Mouse (Mus musculus) lung, postnatal 36 days (tissue): Measurements from ENCODE around the gene Gm20388.
"Not testable (repeated sequence)": the region's sequence is repeated elsewhere in the genome, so short reads cannot be mapped to it uniquely, and the experiment has no call there.

Experiments
- DNase-seq: peaks from one replicate; pipeline ENCODE4 v3.0.0; 2022; ENCODE audit warnings: mixed read lengths

Gene Gm20388

GRCm38 (mm10) chr8:123474549-123474948 lies 3563.9 kb downstream of the Gm20388 start:
- DNase-seq: not testable (repeated sequence)

- DNase-seq: no peak
Observed at GRCm38 (mm10) chr8:123476911-123477736, 3566.5 kb downstream of the Gm20388 start.

GRCm38 (mm10) chr8:123477737-123478258 lies 3567.2 kb downstream of the Gm20388 start, which contains the start of gene Afg3l1:
Gene Afg3l1 (plus strand): TSS chr8:123477903.
- DNase-seq: peak; percentile 95

GRCm38 (mm10) chr8:123478456-123479218 lies 3568.0 kb downstream of the Gm20388 start:
- peak; percentile 15 for DNase-seq

- DNase-seq: peak; percentile 7
Observed at GRCm38 (mm10) chr8:123482627-123483026, 3572.0 kb downstream of the Gm20388 start.

- DNase-seq: peak; percentile 40
Observed at GRCm38 (mm10) chr8:123491280-123492075, 3580.8 kb downstream of the Gm20388 start.

GRCm38 (mm10) chr8:123492898-123493297 lies 3582.3 kb downstream of the Gm20388 start:
- DNase-seq: no peak

GRCm38 (mm10) chr8:123497699-123498098 lies 3587.1 kb downstream of the Gm20388 start:
- DNase-seq: no peak

GRCm38 (mm10) chr8:123498963-123499362 lies 3588.3 kb downstream of the Gm20388 start:
- no peak for DNase-seq

- no peak for DNase-seq
Observed at GRCm38 (mm10) chr8:123499556-123499955, 3588.9 kb downstream of the Gm20388 start.

GRCm38 (mm10) chr8:123502192-123502591 lies 3591.6 kb downstream of the Gm20388 start:
- DNase-seq: peak; percentile 35

- no peak for DNase-seq
Observed at GRCm38 (mm10) chr8:123503801-123504467, 3593.3 kb downstream of the Gm20388 start.

- DNase-seq: no peak
Observed at GRCm38 (mm10) chr8:123504591-123505195, 3594.1 kb downstream of the Gm20388 start.

- DNase-seq: no peak
Observed at GRCm38 (mm10) chr8:123505267-123505666, 3594.6 kb downstream of the Gm20388 start.

GRCm38 (mm10) chr8:123505695-123506094 lies 3595.1 kb downstream of the Gm20388 start:
- DNase-seq: no peak

- no peak for DNase-seq
Observed at GRCm38 (mm10) chr8:123507153-123507552, 3596.5 kb downstream of the Gm20388 start.

- no peak for DNase-seq
Observed at GRCm38 (mm10) chr8:123510819-123511218, 3600.2 kb downstream of the Gm20388 start.

- DNase-seq: no peak
Observed at GRCm38 (mm10) chr8:123514136-123514535, 3603.5 kb downstream of the Gm20388 start.

GRCm38 (mm10) chr8:123514781-123515539 lies 3604.3 kb downstream of the Gm20388 start, which contains the start of gene Dbndd1:
Gene Dbndd1 (minus strand): TSS chr8:123515463.
- peak; percentile 17 for DNase-seq

GRCm38 (mm10) chr8:123515540-123515897 lies 3604.9 kb downstream of the Gm20388 start:
- no peak for DNase-seq

- DNase-seq: no peak
Observed at GRCm38 (mm10) chr8:123516596-123516995, 3606.0 kb downstream of the Gm20388 start.
